Mouse (Mus musculus): ENCODE measurements around the gene Gckr.
A peak's percentile ranks its signal among the peaks of the same experiment; 100 is the strongest.
"Not testable (repeated sequence)": the region's sequence is repeated elsewhere in the genome, so short reads cannot be mapped to it uniquely, and the experiment has no call there.

Gene Gckr

DNA sequence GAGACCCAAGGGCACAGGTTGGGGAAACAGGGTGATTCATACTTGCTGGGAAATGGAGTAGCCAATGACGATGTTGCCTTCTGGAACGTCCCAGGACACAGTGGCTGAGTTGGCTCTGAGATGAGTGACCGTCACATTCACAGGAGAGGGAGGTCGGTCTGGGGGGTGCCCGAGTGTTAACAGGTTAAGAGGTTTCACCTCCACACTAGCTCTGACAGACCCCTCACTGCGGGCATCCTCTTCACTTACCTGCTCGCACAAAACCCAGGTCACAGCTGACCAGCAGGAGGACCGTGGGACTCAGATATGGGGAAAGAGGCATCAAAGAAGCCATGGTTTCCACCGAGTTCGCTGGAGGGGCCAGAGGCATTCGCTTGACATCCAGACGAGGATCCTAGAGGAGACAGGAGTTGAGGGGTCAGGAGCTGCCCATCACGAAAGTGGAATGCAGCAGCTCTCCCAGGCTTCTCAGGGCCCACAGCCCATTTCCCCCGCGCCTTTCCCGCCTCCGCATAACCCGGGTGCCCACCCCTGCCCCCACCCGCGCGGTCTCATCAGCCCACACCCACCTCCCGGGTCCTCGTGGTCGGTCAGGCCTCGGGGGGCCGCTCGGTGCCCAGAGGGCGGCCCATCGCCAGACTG, 2.2 kb upstream of the Gckr start:
- peak; percentile 29 for DNase-seq (ENCODE audit: low spot score)

DNA sequence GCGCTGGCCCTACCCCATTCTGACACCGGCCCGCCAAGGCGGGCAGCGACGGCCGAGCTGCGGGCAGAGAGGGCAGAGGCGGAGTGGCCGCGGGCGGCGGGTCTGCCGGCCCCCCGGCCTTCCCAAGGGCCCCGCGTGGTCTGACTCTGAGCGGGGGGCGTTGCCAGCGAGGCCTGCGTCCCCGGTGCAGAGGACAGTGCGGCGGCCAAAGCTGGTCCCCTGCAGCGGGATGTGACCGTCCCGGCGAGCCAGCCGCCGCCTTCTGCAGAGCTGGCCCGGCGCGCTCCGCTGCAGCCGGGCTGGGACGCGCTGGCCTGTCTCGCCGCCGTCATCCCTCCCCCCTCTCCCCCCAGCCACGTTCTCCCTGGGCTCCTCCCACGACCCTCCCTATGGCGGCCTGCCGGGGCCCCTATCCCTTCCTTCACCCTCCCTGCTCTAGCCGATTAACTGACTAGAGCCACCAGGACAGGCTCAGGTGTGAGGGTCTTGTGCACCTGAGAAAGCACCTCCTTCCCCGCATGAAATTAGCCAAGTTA, 1.6 kb upstream of the Gckr start, which contains the start of gene Fndc4:
TSS of gene Fndc4 (minus strand) at position 475 of the 536 bp plus-strand sequence.
- peak; percentile 69 for DNase-seq (ENCODE audit: low spot score)

DNA sequence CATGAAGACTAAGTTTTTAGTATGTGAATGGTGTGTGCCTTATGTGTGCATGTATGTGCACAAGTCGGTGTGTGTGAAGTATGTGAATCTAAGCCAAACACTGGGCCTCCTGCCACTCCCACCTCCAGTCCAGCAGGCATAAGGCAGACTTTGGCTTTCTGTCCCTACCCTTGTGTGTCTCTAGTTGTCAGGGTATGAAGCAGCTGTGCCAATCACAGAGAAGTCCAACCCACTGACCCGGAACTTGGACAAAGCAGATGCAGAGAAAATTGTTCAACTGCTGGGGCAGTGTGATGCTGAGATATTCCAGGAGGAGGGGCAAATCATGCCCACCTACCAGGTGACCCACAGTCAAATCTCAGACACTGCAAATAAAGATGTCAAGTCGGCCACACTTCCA, 738 bp downstream of the Gckr start:
- DNase-seq (ENCODE audit: low spot score): no peak

DNA sequence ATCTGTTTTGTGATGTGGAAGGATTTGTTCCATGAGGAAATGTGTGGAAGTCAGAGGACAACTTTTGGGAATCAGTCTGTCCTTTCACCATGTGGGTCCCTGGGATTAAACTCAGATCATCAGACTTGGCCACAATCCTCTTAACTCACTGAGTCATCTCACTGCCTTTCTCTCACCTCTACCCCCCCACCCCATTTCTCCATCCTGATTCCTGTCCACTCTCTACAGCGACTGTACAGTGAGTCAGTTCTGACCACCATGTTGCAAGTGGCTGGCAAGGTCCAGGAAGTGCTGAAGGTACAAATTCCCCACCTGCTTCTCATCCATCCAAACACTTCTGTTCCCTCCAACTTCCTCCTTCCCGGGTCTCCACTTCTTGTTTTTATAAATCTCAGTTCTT, 1.2 kb downstream of the Gckr start:
- DNase-seq (ENCODE audit: low spot score): no peak

DNA sequence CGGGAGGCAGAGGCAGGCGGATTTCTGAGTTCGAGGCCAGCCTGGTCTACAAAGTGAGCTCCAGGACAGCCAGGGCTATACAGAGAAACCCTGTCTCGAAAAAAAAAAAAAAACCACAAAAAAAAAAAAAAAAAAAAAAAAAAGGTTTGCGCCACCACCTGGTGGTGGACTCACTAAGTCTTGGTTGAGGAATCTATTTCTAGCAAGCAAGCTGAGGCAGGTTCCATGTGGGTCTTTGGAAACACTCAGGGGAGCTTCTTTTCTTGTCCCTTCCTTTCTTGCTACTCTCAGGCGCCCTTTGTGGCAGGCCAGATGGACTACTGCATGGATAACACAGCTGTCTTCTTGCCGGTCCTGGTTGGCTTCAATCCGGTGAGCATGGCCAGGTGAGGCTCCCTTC, 4.6 kb downstream of the Gckr start:
- no peak for DNase-seq (ENCODE audit: low spot score)

DNA sequence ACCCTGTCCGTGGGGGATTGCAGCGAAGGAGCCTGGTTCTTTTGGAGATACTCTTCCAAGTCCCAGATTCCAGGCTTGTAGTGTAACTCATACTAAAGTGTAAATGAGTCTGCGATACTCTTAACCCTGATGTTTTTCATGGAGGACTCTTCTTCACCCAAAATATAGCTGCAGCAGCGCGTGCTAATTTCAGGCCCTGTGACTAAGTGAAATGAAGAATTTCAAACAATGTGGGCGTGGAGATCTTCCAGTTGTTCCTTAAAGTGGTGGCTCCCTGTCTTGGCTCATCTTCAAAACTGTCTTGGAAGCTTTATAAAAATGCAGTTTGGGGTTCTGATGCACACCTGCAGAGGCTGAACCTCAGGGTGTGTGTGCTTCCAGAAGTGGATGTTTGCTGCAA, 5.8 kb downstream of the Gckr start:
- DNase-seq (ENCODE audit: low spot score): no peak

DNA sequence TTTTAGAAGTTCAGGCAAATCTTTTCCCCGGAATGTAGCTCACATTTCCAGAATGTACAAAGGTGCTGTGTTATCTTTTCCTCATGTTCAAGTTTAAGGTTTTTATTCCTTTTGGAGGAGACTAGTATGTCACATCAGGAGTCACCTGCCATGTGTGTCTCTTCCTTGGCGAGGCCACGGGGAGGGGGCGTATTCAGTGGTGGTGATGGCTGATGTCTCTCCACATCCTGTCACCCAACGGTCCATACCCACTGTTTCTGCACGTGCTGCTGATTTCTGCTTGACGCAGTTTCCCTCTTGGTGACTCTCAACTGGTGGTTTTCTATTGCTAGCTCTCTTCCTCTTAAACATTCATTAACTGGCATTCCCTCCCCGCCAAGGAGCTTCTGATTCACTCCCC, 15.6 kb downstream of the Gckr start:
- no peak for DNase-seq (ENCODE audit: low spot score)

DNA sequence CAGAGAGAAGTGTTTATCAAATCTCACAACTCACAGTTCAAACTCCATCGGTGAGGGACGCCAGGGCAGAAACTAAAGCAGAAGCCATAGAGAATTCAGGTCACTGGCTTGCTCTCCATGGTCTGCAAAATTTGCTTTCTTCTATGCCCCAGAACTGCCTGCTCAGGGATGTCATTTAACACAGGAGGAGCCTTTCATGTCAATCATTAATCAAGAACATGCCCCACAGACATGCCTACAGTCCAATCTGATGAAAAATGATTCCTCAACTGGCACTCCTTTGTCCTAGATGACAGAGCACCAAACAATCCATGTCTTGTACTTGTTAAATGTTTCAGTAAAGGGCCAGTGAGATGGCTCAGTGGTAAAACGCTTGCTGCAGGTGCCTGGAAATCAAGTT, 25.5 kb downstream of the Gckr start:
- DNase-seq (ENCODE audit: low spot score): no peak

DNA sequence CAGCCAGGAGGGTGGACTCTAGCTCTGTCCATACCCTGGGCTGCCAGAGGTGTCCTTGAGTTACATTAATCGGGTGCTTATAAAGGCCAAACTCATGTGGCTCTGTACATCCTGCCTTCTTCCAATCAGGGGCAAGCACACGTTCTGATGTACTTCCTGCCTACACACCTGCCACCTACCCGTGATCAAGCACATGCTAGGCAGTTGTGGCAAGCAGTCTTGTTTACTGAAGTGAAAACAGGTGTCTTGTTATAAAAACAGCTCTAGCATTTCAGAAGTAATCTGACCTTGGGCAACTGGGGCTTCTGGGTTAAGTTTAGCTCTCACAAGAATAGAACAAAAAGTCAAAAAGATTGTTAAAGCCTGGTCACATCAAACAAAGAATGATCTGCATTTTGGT, 26.8 kb downstream of the Gckr start:
- DNase-seq (ENCODE audit: low spot score): no peak

DNA sequence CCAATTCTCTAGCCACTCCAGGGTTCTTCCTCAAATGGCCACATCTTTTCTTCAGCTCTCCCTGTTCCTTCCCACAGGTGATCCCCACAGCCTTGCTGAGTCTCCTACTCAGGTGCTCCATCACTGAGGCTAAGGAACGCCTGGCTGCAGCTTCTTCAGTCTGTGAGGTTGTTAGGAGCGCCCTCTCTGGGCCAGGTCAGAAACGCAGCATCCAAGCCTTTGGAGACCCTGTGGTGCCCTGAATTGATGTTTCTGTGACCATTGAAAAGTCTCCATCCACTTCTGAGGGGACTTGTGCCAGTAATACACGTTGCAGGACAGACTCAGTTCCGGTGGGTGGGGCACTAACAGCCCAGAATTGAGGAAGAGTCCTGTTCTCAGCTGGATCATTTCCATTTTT, 29.6 kb downstream of the Gckr start:
- peak; percentile 31 for DNase-seq (ENCODE audit: low spot score)

DNA sequence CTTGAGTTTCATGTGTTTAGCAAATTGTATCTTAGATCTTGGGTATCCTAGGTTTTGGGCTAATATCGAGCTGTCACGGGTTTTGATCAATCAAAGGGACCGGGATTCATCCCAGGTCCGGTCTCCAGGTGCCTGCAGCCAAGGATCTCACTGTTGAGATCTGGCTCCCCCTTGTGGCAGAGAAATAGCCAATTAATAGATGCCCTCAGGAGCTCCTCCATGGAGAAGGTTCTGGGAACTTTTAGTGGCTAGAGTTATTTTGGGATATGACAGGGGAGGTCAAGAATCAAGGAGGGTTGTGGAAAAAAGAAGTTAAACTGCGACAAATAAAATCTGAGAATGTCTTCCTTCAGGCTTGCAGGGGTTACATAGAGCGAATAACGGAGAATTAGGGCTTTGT, 31.0 kb downstream of the Gckr start:
- peak; percentile 84 for DNase-seq (ENCODE audit: low spot score)

DNA sequence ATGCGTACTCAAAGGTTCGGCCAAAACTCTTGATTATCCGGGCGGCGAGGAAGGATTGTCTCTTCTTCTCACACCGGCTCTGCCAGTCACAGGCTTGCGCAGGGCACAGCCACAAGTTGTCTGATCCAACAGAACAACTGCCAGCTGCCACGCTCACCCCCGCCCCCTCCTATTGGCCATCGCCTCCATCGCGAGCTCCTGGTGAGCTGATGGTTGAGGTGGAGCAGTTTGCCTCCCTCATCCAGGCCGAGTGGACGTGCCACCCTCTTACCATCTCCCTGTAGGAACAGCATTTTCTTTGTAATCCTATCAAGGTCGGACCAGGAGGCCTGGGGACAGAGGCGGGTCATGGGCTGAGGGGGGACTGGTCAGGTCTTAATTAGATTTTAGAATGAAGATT, 60.3 kb downstream of the Gckr start:
- DNase-seq (ENCODE audit: low spot score): not testable (repeated sequence)

DNA sequence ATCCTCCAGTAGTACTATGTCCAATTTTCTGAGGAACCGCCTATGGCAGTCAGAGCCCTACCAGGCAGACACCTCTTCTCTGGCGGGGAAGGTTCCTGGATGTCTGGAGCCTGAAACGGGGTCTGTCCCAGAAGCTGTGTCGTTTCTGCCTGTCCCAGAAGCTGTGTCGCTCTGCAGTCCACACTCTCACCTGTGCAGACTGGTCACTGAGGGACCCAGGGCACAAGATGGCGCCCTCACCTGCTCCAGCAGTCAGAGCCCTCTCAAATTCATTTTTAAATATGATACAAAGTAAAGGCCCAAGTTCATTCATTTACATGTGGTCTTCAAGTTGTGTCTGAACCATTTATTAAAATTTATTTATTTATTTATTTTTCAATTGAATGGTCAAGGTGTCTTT, 63.7 kb downstream of the Gckr start:
- DNase-seq (ENCODE audit: low spot score): no peak
